10 mouse cellular contexts compared by ENCODE assay signal in the genomic region with DNA sequence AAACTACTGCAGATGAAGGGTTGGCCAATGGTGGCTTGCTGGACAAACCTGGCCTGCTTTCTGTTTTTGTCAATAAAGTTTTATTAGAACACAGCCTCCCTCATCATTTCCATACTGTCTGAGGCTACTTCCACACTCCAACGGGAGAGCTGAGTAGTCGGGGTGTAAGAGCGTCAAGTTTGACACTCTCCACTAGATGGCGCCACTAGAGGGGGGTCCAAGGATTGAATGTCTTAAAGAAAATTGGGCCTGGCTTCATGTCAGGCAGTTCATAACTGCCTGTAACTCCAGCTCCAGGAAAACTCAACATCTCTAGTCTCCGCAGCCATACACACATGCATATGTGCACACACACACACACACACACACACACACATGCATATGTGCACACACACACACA. TPM values are rescaled to one million over a fixed set of nuclear protein-coding genes. Genes with fewer than 3 reads are reported as not detected.
DNase-seq lines count a peak whose midpoint lies in the region; ATAC-seq and TF ChIP-seq lines count a peak whose summit lies in the region.
"Had no signal": no experiment of that assay in that cellular context is flagged by ENCODE, and none has a peak within 500 bp of the region (broad histone marks: within the 10 kb centered on the region; RNA-seq: fewer than 3 reads in every experiment).

No protein-coding gene starts in this region.

- H3K27me3 ChIP-seq in kidney, adult 2 months (replicated peaks; ENCODE audit: control insufficient read depth, insufficient read depth, low read length) = no peaks in the 10 kb centered on the region
- H3K27me3 ChIP-seq in kidney, embryonic 16.5 days (ENCODE audit: insufficient read depth, low read length) = no peaks in the 10 kb centered on the region
- peaks cover 16% of the 10 kb centered on the region for H3K27me3 ChIP-seq in E14TG2a.4 (ENCODE audit: insufficient read depth, low read length)
- no peaks in the 10 kb centered on the region; the same call in 1 of the 2 replicates for H3K27me3 ChIP-seq in liver, embryonic 14.5 days (ENCODE audit: control insufficient read depth, insufficient read depth, low read length)
- H3K27me3 ChIP-seq in spleen, adult 2 months (ENCODE audit: control insufficient read depth, insufficient read depth, low read length) = no peaks in the 10 kb centered on the region

- no peak for TF ChIP-seq POLR2A in kidney, adult 2 months (IDR thresholded peaks at IDR 0.05; ENCODE audit: low read depth, low read length)
- no peak for TF ChIP-seq POLR2A in spleen, adult 2 months (IDR thresholded peaks at IDR 0.05; ENCODE audit: low read depth, low read length)

- no peak overlapping the region for H3K27ac ChIP-seq in kidney, adult 2 months (ENCODE audit: insufficient read depth, low read depth, low read length)
- no peak overlapping the region for H3K27ac ChIP-seq in kidney, embryonic 16.5 days (ENCODE audit: low read length)
- no peak overlapping the region for H3K27ac ChIP-seq in liver, embryonic 14.5 days
- H3K27ac ChIP-seq in spleen, adult 2 months (ENCODE audit: insufficient read depth, low read length) = no peak overlapping the region

- peak; percentile 63 for TF ChIP-seq CTCF in kidney, adult 2 months (conservative IDR thresholded peaks at IDR 0.05; ENCODE audit: insufficient read depth, insufficient read length, low read depth, low read length)
- peak; percentile 70 for TF ChIP-seq CTCF in E14TG2a.4 (conservative IDR thresholded peaks at IDR 0.05; ENCODE audit: low read length)
- TF ChIP-seq CTCF in liver, embryonic 14.5 days (IDR thresholded peaks at IDR 0.05; ENCODE audit: low read depth) = peak; percentile 78
- peak; percentile 66; the same call in 1 of the 2 replicates for TF ChIP-seq CTCF in spleen, adult 2 months (IDR thresholded peaks at IDR 0.05; ENCODE audit: extremely low read depth, insufficient read depth, insufficient read length, insufficient replicate concordance)

- WGBS in kidney, adult 2 months = 55% methylated on average over 5 of the region's 5 CpGs
- WGBS in kidney, embryonic 16.5 days = 49% methylated on average over 5 of the region's 5 CpGs
- WGBS in liver, embryonic 14.5 days (ENCODE audit: insufficient replicate concordance) = 16% methylated on average over 5 of the region's 5 CpGs
- WGBS in spleen, adult 2 months = 16% methylated on average over 5 of the region's 5 CpGs

- no peak for TF ChIP-seq EP300 in liver, embryonic 14.5 days (IDR thresholded peaks at IDR 0.05; ENCODE audit: low read depth)

- no peak overlapping the region for H3K4me3 ChIP-seq in kidney, adult 2 months (ENCODE audit: insufficient read depth, low read depth, low read length)
- no peak overlapping the region for H3K4me3 ChIP-seq in kidney, embryonic 16.5 days (ENCODE audit: low read length)
- no peak overlapping the region for H3K4me3 ChIP-seq in E14TG2a.4 (replicated peaks; ENCODE audit: low read length)
- H3K4me3 ChIP-seq in liver, embryonic 14.5 days (ENCODE audit: insufficient read depth in 1 of 2, low read depth in 2 of 2, low read length in 2 of 2) = no peak overlapping the region
- H3K4me3 ChIP-seq in spleen, adult 2 months (ENCODE audit: extremely low read depth, insufficient read depth, insufficient read length) = no peak overlapping the region

- peak; percentile 54 for DNase-seq in kidney, adult 2 months
- peak; percentile 89 for DNase-seq in adrenal gland, postnatal 14 days
- DNase-seq in forelimb bud, embryonic 11.5 days (ENCODE audit: low read depth, low spot score) = peak; percentile 73
- DNase-seq in liver, embryonic 14.5 days (ENCODE audit: low read depth in 3 of 3, low spot score in 3 of 3) = peak; percentile 45 to 64 (median 50)
- DNase-seq in spleen, adult 2 months (ENCODE audit: low read depth in 1 of 2, low spot score in 2 of 2) = peak; percentile 74 to 77
- DNase-seq in frontal cortex, postnatal 10 days (ENCODE audit: low spot score in 2 of 2) = no peak

- peaks cover 4% of the 10 kb centered on the region; the same call in 1 of the 2 replicates for H3K4me1 ChIP-seq in kidney, adult 2 months (ENCODE audit: control insufficient read depth, insufficient read depth, low read length)
- H3K4me1 ChIP-seq in kidney, embryonic 16.5 days (ENCODE audit: insufficient read depth, low read length) = peaks cover 33% of the 10 kb centered on the region
- H3K4me1 ChIP-seq in E14TG2a.4 (replicated peaks; ENCODE audit: low read depth, low read length) = peaks cover 77% of the 10 kb centered on the region
- peaks cover 1 to 19% of the 10 kb centered on the region in 2 experiments; a peak in 3 of 4 replicates for H3K4me1 ChIP-seq in liver, embryonic 14.5 days (replicated peaks; ENCODE audit: control insufficient read depth in 2 of 2, insufficient read depth in 2 of 2, low read length in 1 of 2)
- peaks cover 20% of the 10 kb centered on the region for H3K4me1 ChIP-seq in spleen, adult 2 months (ENCODE audit: control insufficient read depth, insufficient read depth, insufficient read length)

- no peaks in the 10 kb centered on the region for H3K36me3 ChIP-seq in kidney, adult 2 months (ENCODE audit: control insufficient read depth, insufficient read depth, low read length)
- H3K36me3 ChIP-seq in kidney, embryonic 16.5 days (ENCODE audit: insufficient read depth, low read length) = no peaks in the 10 kb centered on the region
- no peaks in the 10 kb centered on the region for H3K36me3 ChIP-seq in E14TG2a.4 (ENCODE audit: insufficient read depth, low read length)
- H3K36me3 ChIP-seq in liver, embryonic 14.5 days (replicated peaks; ENCODE audit: control insufficient read depth, insufficient read depth, low read depth) = no peaks in the 10 kb centered on the region
- no peaks in the 10 kb centered on the region for H3K36me3 ChIP-seq in spleen, adult 2 months (ENCODE audit: control insufficient read depth, insufficient read depth, low read length)

- no peak overlapping the region for H3K4me2 ChIP-seq in kidney, embryonic 16.5 days (replicated peaks; ENCODE audit: low read depth, low read length)
- no peak overlapping the region for H3K4me2 ChIP-seq in liver, embryonic 14.5 days (ENCODE audit: low read depth)

- no peak for ATAC-seq in kidney, embryonic 16.5 days (ENCODE audit: low FRiP score, low TSS enrichment)
- no peak for ATAC-seq in liver, embryonic 14.5 days (ENCODE audit: insufficient read depth)

- no peak overlapping the region for H3K9ac ChIP-seq in kidney, embryonic 16.5 days (replicated peaks; ENCODE audit: low read length)
- no peak overlapping the region for H3K9ac ChIP-seq in liver, embryonic 14.5 days (replicated peaks)

- H3K9me3 ChIP-seq in kidney, embryonic 16.5 days (ENCODE audit: low read length) = no peaks in the 10 kb centered on the region
- no peaks in the 10 kb centered on the region for H3K9me3 ChIP-seq in E14TG2a.4 (ENCODE audit: low read length)
- no peaks in the 10 kb centered on the region for H3K9me3 ChIP-seq in liver, embryonic 14.5 days (ENCODE audit: control insufficient read depth, low read length)

RNA-seq across cellular contexts. Expression of gene Smndc1, which starts 29.5 kb away (rescaled TPM):
- polyA plus RNA-seq in kidney, adult 2 months (2012; rRNA removed) = 3.4 and 5.9 TPM in 2 replicates
- polyA plus RNA-seq in kidney, embryonic 16.5 days (2015; fragmentation: Nextera tagmentation; extraction: Ambion mirVana) = 39.1 and 40.1 TPM in 2 replicates
- total RNA-seq in adrenal gland, postnatal 14 days (2021) = 43.0 and 44.7 TPM in 2 replicates
- 5.7 and 11.5 TPM in 2 replicates for polyA plus RNA-seq in liver, embryonic 14.5 days (2012; rRNA removed)
- polyA plus RNA-seq in liver, embryonic 14.5 days (2014; fragmentation: Nextera tagmentation; extraction: Ambion mirVana) = 17.4 and 22.1 TPM in 2 replicates
- polyA plus RNA-seq in spleen, adult 2 months (2012; rRNA removed) = 3.1 and 3.6 TPM in 2 replicates

RNA-seq across cellular contexts. Expression of gene Gm10197, which starts 48.3 kb away (rescaled TPM):
- not detected in 2 replicates for polyA plus RNA-seq in kidney, adult 2 months (2012; rRNA removed)
- polyA plus RNA-seq in kidney, embryonic 16.5 days (2015; fragmentation: Nextera tagmentation; extraction: Ambion mirVana) = not detected in 2 replicates
- total RNA-seq in adrenal gland, postnatal 14 days (2021) = not detected in 2 replicates
- not detected in 2 replicates for polyA plus RNA-seq in liver, embryonic 14.5 days (2012; rRNA removed)
- polyA plus RNA-seq in liver, embryonic 14.5 days (2014; fragmentation: Nextera tagmentation; extraction: Ambion mirVana) = 3.0 TPM in 1 of 2 replicates, not detected in the other
- not detected in 2 replicates for polyA plus RNA-seq in spleen, adult 2 months (2012; rRNA removed)
- polyA plus RNA-seq: frontal cortex, adult 2 months; myocyte had no signal

Comparison
In these comparisons a context has a peak if more than half of its experiments do, and no peak if none do; other contexts are left out.
1. DNase-seq: peak in kidney, adult 2 months (single experiment), adrenal gland, postnatal 14 days (single experiment), forelimb bud, embryonic 11.5 days (single experiment), liver, embryonic 14.5 days (3 of 3) and spleen, adult 2 months (2 of 2); none in frontal cortex, postnatal 10 days (0 of 2).
2. Peak in every context shown above with its lines, with median percentiles within 50 percentile points of each other: CTCF ChIP-seq.